Mouse (Mus musculus): ENCODE data around the gene Tsen34. TPM values are rescaled to one million over a fixed set of nuclear protein-coding genes. Genes with fewer than 3 reads are reported as not detected.
A peak's percentile ranks its signal among the peaks of the same experiment; 100 is the strongest.
"Not testable (repeated sequence)": the region's sequence is repeated elsewhere in the genome, so short reads cannot be mapped to it uniquely, and the experiment has no call there.

Gene Tsen34
- total RNA-seq, 2 experiments from 2014 or later = 87.7 to 105 TPM

DNA sequence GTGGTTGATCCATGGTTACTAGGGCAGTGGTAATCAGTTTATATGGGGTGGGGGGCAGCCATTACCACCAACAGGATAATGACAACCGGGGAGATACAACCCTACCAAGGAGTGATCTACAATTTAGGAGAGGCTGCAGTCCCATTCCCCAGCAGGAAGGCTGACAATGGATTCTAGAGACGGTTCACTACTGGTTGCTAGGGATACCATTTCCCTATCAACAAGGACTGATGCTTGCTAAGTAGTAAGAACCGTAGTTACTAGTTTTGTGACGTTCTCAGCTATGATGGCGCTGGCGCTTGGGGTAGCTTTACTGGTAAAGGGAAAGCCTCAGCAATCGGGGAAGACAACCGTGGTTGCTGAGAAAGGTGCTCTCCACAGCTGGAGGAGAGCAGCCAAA is 8.0 kb upstream of the Tsen34 start:
- no peak for DNase-seq (ENCODE audit: low spot score in 2 of 2)

GRCm38 (mm10) chr7:3685400-3686187 is 7.1 kb upstream of the Tsen34 start:
- no peak for DNase-seq (ENCODE audit: low spot score in 2 of 2)

GRCm38 (mm10) chr7:3691919-3692318 is 744 bp upstream of the Tsen34 start:
- DNase-seq (ENCODE audit: low spot score in 2 of 2) = no peak

GRCm38 (mm10) chr7:3692987-3693808 is 535 bp downstream of the Tsen34 start, which contains the start of gene Mboat7:
Gene Mboat7, minus strand, starts transcription at chr7:3693523.
- peak; percentile 88 to 89 for DNase-seq (ENCODE audit: low spot score in 2 of 2)

DNA sequence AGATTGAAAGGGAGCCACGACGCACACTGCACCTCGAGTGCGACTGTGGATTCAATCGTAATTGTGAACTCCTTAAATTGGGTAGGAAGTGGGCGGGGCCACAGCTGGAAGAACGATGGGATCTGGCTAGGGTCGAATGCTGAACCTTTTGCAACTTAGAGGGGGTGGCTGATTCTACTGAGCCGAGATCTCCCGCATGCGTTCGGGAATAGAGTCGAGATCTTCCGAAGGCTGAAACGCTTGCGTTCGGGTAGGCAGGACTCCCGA is 1.1 kb downstream of the Tsen34 start:
- DNase-seq (ENCODE audit: low spot score in 2 of 2) = no peak

DNA sequence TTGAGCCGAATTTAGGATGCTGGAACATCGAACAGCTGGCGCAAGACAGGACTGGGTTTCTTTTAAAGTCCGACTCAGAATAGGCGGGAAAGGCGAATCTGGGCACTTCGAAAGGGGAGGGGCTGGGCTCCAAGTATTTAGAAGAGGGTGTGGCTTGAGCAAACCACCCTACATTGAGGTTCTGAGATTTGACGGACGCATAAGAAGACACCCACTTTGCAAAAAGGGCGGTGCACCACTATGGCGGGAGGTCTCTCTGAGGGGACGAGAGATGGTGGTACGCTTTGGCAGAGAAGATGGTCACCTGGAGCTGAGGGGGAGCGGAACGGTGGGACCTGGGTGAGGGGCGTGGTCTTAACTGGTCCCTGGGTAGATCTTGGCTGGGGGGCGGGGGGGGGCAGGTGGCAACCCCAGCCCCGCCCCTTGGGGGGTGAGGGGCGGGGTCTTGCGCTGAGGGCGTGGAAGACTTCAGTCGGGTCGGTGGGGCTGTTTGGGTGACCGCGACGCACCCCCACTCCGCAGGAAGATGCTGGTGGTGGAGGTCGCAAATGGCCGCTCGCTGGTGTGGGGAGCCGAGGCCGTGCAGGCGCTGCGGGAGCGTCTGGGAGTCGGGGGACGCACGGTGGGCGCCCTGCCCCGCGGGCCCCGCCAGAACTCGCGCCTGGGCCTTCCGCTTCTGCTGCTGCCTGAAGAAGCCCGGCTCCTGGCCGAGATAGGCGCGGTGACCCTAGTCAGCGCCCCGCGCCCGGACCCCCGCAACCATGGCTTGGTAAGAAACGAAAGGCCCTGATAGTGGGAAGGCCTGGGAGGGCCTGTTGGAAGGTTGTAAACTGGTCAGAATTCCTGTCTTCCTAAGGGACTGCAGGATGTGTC is 1.6 kb downstream of the Tsen34 start:
- DNase-seq (ENCODE audit: low spot score in 2 of 2) = peak; percentile 65 to 67

GRCm38 (mm10) chr7:3694949-3695305 is 2.3 kb downstream of the Tsen34 start:
- not testable (repeated sequence) for DNase-seq (ENCODE audit: low spot score in 2 of 2)

- no peak for DNase-seq (ENCODE audit: low spot score in 2 of 2)
Observed at GRCm38 (mm10) chr7:3698471-3698870, 5.8 kb downstream of the Tsen34 start.

DNA sequence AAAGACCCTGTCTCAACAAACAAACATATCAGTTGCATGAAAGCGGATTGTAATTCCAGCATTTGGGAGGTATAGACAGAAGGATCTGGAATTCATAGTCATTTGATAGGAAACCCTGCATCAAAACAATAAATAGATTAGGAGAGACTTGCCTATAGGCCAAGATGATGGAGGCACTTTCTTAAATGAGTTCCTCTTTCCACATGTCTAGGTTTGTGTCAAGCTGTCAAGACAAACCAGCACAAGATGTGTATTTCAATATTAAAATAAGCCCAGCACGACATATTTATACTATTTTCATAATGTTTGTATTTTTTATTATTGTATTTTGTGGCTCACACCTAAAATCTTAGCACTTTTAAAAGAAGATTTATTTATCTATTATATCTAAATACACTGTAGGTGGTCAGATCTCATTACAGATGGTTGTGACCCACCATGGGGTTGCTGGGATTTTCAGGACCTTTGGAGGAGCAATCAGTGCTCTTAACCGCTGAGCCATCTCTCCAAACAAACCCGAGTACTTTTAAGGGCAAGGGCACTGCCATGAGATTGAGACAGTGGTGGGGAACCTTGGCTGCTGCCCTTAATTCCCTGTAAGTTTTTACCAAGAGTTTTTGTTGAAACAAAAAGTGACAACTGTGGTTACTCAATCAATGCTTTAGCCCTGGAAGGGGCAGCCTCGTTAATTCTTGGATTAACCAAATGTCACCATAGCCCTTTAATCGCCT is 10.7 kb downstream of the Tsen34 start:
- DNase-seq (ENCODE audit: low spot score in 2 of 2) = no peak

GRCm38 (mm10) chr7:3703879-3704441 is 11.3 kb downstream of the Tsen34 start, which contains the start of gene Rps9:
Gene Rps9, plus strand, starts transcription at chr7:3703993.
- peak; percentile 91 to 95 for DNase-seq (ENCODE audit: low spot score in 2 of 2)

DNA sequence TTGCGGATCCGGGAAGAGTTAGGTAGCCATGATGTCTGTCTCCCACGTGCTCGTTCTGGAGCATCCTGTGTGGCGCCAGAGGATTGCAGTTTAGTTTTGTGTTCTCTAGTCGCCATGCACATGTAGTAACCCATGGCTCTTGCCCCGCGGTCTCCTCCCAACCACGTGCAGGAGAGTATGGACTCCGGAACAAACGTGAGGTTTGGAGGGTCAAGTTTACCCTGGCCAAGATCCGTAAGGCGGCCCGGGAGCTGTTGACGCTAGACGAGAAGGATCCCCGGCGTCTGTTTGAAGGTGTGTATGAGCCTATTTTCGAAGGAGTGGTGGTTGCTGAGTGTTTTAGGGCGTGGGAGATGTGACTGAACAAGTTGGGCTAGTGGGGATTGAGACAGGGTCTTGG is 11.8 kb downstream of the Tsen34 start:
- DNase-seq (ENCODE audit: low spot score in 2 of 2) = no peak

DNA sequence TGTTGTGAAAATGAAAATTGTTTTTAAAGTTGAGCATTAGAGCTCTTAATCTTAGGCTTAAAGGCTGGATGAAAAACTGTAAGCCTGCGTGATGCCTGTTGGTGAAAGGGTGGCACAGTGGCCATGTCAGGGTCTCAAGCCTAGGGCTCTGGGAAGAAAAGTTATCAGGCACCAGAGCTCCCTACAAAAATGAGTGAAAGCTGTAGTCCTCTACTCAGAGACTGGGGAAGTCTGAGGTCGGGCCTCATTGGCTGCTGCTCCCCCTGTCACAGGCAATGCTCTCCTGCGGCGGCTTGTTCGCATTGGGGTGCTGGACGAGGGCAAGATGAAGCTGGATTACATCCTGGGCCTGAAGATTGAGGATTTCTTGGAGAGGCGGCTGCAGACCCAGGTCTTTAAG is 12.8 kb downstream of the Tsen34 start:
- not testable (repeated sequence) for DNase-seq (ENCODE audit: low spot score in 2 of 2)

- DNase-seq (ENCODE audit: low spot score in 2 of 2) = no peak
Observed at GRCm38 (mm10) chr7:3705911-3706310, 13.2 kb downstream of the Tsen34 start.

- DNase-seq (ENCODE audit: low spot score in 2 of 2) = no peak
Observed at GRCm38 (mm10) chr7:3706343-3706934, 13.8 kb downstream of the Tsen34 start.

DNA sequence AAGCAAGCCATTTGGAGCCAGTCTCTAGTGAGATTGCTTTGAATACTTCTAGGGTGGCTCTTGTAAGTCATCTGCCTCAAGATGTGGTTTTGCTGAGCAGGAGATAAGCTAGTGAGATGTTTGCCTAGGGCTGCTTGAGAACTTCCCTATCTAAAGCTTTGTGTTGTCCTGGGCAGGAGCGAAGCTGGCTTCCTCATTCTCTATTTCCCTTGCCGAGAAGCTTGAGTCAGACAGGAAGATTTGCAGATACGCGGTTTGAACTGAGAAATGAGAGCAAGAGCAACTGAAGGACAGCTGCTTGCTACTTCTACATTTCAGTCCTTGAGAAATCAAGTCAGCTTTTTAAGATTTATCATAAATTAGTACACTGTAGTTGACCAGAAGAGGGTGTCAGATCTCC is 14.4 kb downstream of the Tsen34 start:
- DNase-seq (ENCODE audit: low spot score in 2 of 2) = no peak

GRCm38 (mm10) chr7:3707568-3708413 is 15.1 kb downstream of the Tsen34 start:
- no peak for DNase-seq (ENCODE audit: low spot score in 2 of 2)

DNA sequence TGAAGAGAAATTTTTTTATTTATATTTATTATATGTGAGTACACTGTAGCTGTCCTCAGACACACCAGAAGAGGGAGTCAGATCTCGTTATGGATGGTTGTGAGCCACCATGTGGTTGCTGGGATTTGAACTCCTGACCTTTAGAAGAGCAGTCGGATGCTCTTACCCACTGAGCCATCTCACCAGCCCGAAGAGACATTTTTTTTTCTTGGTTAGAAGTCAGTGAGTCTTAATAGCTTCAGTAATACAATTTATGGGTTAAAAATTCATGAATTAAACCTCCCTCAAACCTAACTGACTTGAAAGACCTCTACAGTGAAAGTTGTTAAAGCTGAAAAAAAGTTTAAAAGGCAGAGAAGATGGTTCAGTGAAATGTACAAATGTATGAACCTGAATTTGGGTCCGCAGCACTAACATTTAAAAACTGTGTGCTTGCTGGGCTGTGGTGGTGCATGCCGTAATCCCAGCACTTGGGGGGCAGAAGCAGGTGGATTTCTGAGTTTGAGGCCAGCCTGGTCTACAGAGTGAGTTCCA is 15.9 kb downstream of the Tsen34 start:
- DNase-seq (ENCODE audit: low spot score in 2 of 2) = not testable (repeated sequence)

GRCm38 (mm10) chr7:3709000-3709399 is 16.3 kb downstream of the Tsen34 start:
- DNase-seq (ENCODE audit: low spot score in 2 of 2) = no peak

Measured in adrenal gland, adult 18-20 months (tissue).